Mouse (Mus musculus) ES-Bruce4 (cell line): ENCODE measurements at regions not wholly inside any gene's neighbourhood (a gene's known extent, or its start where the extent isn't known, plus 50 kb on each side); places are given as distances from the start of the nearest gene placed in this dataset.

Experiments used
- H3K27ac ChIP-seq: 2 replicates; pipeline ENCODE4 v1.5.1; 2012; ENCODE audit warnings: low read length, inconsistent platforms; ENCODE audit not compliant: insufficient read depth
- H3K27me3 ChIP-seq: 2 replicates; pipeline ENCODE4 v1.6.1; 2012; ENCODE audit warnings: mild to moderate bottlenecking, low read length, inconsistent platforms; ENCODE audit not compliant: control insufficient read depth, poor library complexity, insufficient read depth, severe bottlenecking
- H3K36me3 ChIP-seq: 2 replicates; pipeline ENCODE4 v1.6.1; 2012; ENCODE audit warnings: inconsistent platforms, mild to moderate bottlenecking, low read length, moderate library complexity; ENCODE audit not compliant: control insufficient read depth, poor library complexity, insufficient read depth, severe bottlenecking
- H3K4me1 ChIP-seq: one replicate; pipeline ENCODE4 v1.8.1; 2011; ENCODE audit warnings: low read length; ENCODE audit not compliant: control insufficient read depth, insufficient read depth
- H3K4me3 ChIP-seq: 2 replicates; pipeline ENCODE4 v1.5.1; 2011; ENCODE audit warnings: low read depth, mild to moderate bottlenecking, low read length
- H3K9ac ChIP-seq: 2 replicates; pipeline ENCODE4 v1.6.1; 2012; ENCODE audit warnings: low read depth, mild to moderate bottlenecking, inconsistent platforms; ENCODE audit not compliant: poor library complexity, severe bottlenecking
- H3K9me3 ChIP-seq: replicated peaks from 2 replicates; pipeline ENCODE4 v1.6.1; 2012; ENCODE audit warnings: mild to moderate bottlenecking, low read length, inconsistent platforms; ENCODE audit not compliant: control insufficient read depth, poor library complexity, insufficient read depth, severe bottlenecking
- CTCF ChIP-seq: IDR thresholded peaks from one replicate; pipeline ENCODE4 v1.8.1; 2011; ENCODE audit warnings: low read depth, low read length
- EP300 ChIP-seq: IDR thresholded peaks from 2 replicates; pipeline ENCODE4 v1.6.1; 2011; ENCODE audit warnings: low read depth, low read length; ENCODE audit not compliant: insufficient read depth
- POLR2A ChIP-seq: IDR thresholded peaks from one replicate; pipeline ENCODE4 v1.8.1; 2011; ENCODE audit warnings: low read length; ENCODE audit not compliant: insufficient read depth

GRCm38 (mm10) chr10:70336741-70337140, 91.8 kb downstream of the Slc16a9 start:
- peaks cover 22% of the 10 kb centered on the region; the same call in 1 of the 2 replicates for H3K9me3 ChIP-seq
- H3K27ac ChIP-seq = no peak overlapping the region
- H3K36me3 ChIP-seq = no peaks in the 10 kb centered on the region
- H3K4me1 ChIP-seq = no peaks in the 10 kb centered on the region
- H3K27me3 ChIP-seq = no peaks in the 10 kb centered on the region
- no peak overlapping the region for H3K4me3 ChIP-seq
- TF ChIP-seq POLR2A (no peak), EP300 (no peak), CTCF (no peak)
- no peak overlapping the region for H3K9ac ChIP-seq

GRCm38 (mm10) chr10:70359421-70359820, 80.9 kb upstream of the Fam13c start:
- Histone ChIP-seq H3K27me3 (no peaks in the 10 kb centered on the region), H3K4me3 (no peak overlapping the region), H3K36me3 (no peaks in the 10 kb centered on the region), H3K4me1 (peaks cover 7% of the 10 kb centered on the region), H3K9me3 (no peaks in the 10 kb centered on the region; the same call in 1 of the 2 replicates), H3K27ac (peak overlapping the region; percentile 100), H3K9ac (peak overlapping the region; percentile 31)
- TF ChIP-seq POLR2A (no peak), CTCF (no peak), EP300 (peak; percentile 100)

GRCm38 (mm10) chr10:70359834-70360233, 80.4 kb upstream of the Fam13c start:
- peak overlapping the region; percentile 30 for H3K4me3 ChIP-seq
- peak overlapping the region; percentile 100 for H3K27ac ChIP-seq
- peak overlapping the region; percentile 31 for H3K9ac ChIP-seq
- no peaks in the 10 kb centered on the region for H3K27me3 ChIP-seq
- no peaks in the 10 kb centered on the region; the same call in 1 of the 2 replicates for H3K9me3 ChIP-seq
- TF ChIP-seq POLR2A (no peak), EP300 (no peak), CTCF (no peak)
- H3K4me1 ChIP-seq = peaks cover 7% of the 10 kb centered on the region
- H3K36me3 ChIP-seq = no peaks in the 10 kb centered on the region

- Histone ChIP-seq H3K36me3 (no peaks in the 10 kb centered on the region), H3K27ac (peak overlapping the region; percentile 100), H3K9ac (no peak overlapping the region), H3K27me3 (no peaks in the 10 kb centered on the region), H3K9me3 (no peaks in the 10 kb centered on the region), H3K4me1 (peaks cover 7% of the 10 kb centered on the region), H3K4me3 (no peak overlapping the region)
- TF ChIP-seq EP300 (no peak), CTCF (peak; percentile 50)
These were observed 77.2 kb upstream of the Fam13c start for GRCm38 (mm10) chr10:70363054-70363453.

GRCm38 (mm10) chr10:70364218-70364975, 75.9 kb upstream of the Fam13c start:
- Histone ChIP-seq H3K9me3 (no peaks in the 10 kb centered on the region), H3K36me3 (no peaks in the 10 kb centered on the region), H3K9ac (0 out of 2 replicates have a peak overlapping the region, but pooled peaks have one; percentile 64), H3K4me1 (peaks cover 7% of the 10 kb centered on the region), H3K4me3 (no peak overlapping the region), H3K27me3 (no peaks in the 10 kb centered on the region), H3K27ac (peak overlapping the region; percentile 84)
- TF ChIP-seq POLR2A (no peak), CTCF (no peak), EP300 (peak; percentile 97)

GRCm38 (mm10) chr10:70364976-70365345, 75.3 kb upstream of the Fam13c start:
- H3K9ac ChIP-seq = peak overlapping the region; percentile 64
- H3K4me1 ChIP-seq = peaks cover 7% of the 10 kb centered on the region
- peak overlapping the region; percentile 71 for H3K27ac ChIP-seq
- no peaks in the 10 kb centered on the region for H3K27me3 ChIP-seq
- H3K4me3 ChIP-seq = peak overlapping the region; percentile 42
- no peaks in the 10 kb centered on the region for H3K36me3 ChIP-seq
- no peak for TF ChIP-seq CTCF
- no peak for TF ChIP-seq POLR2A
- TF ChIP-seq EP300 = no peak; the same call in 1 of the 2 replicates
- no peaks in the 10 kb centered on the region for H3K9me3 ChIP-seq
